Mouse (Mus musculus): ENCODE results near the gene Map3k3.

DNA sequence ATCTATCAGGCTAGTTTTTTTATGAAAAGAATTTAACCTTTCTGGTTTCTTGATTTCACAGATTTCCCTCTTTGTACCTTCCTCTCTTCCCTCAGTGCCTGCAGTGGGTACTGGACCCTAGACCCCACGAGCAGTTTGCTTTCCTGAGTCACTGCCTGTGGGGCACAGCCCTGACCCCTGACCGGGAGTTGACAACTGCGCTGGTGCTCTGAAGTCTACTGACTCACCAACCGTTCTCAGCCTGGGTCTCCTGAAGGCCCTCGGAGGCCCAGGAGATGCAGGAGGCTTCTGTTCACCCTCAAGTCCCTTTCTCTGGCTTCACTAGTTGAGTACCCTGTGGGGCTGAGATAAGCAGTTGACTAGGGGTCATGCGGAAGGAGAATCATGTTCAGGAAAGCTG, 29.1 kb upstream of the Map3k3 start:
- TF ChIP-seq CTCF (IDR thresholded peaks at IDR 0.05; ENCODE audit: low read depth) (no peak), EP300 (IDR thresholded peaks at IDR 0.05; ENCODE audit: low read depth) (no peak)
